Mouse (Mus musculus) limb, embryonic 12.5 days (tissue): ENCODE measurements around the gene Cpped1. TPM values are rescaled to one million over a fixed set of nuclear protein-coding genes. Genes with fewer than 3 reads are reported as not detected.
A peak's percentile ranks its signal among the peaks of the same experiment; 100 is the strongest.

Experiments
- ATAC-seq: fragments of 200-750 bp; cut with Nextera tagmentation; 2 replicates; pipeline ENCODE4 v1.8.0; 2017; ENCODE audit warnings: low read depth, moderate TSS enrichment; ENCODE audit not compliant: insufficient number of reproducible peaks, insufficient read depth, low FRiP score, low TSS enrichment
- H3K27ac ChIP-seq: fragments of 300-500 bp; sonication (generic); 2 replicates; pipeline ENCODE4 v1.5.1; 2016; ENCODE audit warnings: mild to moderate bottlenecking, moderate library complexity
- H3K27me3 ChIP-seq: fragments of 300-500 bp; sonication (generic); 2 replicates; pipeline ENCODE4 v1.6.1; 2016; ENCODE audit warnings: mild to moderate bottlenecking, moderate library complexity
- H3K36me3 ChIP-seq: fragments of 300-500 bp; sonication (generic); 2 replicates; pipeline ENCODE4 v1.6.1; 2016; ENCODE audit warnings: mild to moderate bottlenecking, moderate library complexity
- H3K4me1 ChIP-seq: fragments of 300-500 bp; sonication (generic); replicated peaks from 2 replicates; pipeline ENCODE4 v1.6.1; 2016
- H3K4me2 ChIP-seq: fragments of 300-500 bp; sonication (generic); 2 replicates; pipeline ENCODE4 v1.6.1; 2016; ENCODE audit warnings: mild to moderate bottlenecking, moderate library complexity
- H3K4me3 ChIP-seq: fragments of 300-500 bp; sonication (generic); replicated peaks from 2 replicates; pipeline ENCODE4 v1.5.1; 2016; ENCODE audit warnings: mild to moderate bottlenecking
- H3K9ac ChIP-seq: fragments of 300-500 bp; sonication (generic); replicated peaks from 2 replicates; pipeline ENCODE4 v1.6.1; 2016; ENCODE audit warnings: mild to moderate bottlenecking, moderate library complexity
- H3K9me3 ChIP-seq: fragments of 300-500 bp; sonication (generic); 2 replicates; pipeline ENCODE4 v1.6.1; 2016; ENCODE audit warnings: mild to moderate bottlenecking, moderate library complexity
- WGBS: fragments of 180-500 bp; shearing (Covaris S2); methylation state at CpG from one replicate; pipeline ENCODE4 v1.1.7; 2016; 5-methylcytosine and 5-hydroxymethylcytosine counted together
- polyA plus RNA-seq: library from polyadenylated mRNA; unstranded; fragments of >200 nt; fragmentation: Nextera tagmentation; extraction: Ambion mirVana; gene quantifications from 2 replicates; pipeline ENCODE4 v1.2.1, GENCODE M21; 2016

The Cpped1 gene
- polyA plus RNA-seq, 1 experiment from 2014 or later, result 13.9 TPM

DNA sequence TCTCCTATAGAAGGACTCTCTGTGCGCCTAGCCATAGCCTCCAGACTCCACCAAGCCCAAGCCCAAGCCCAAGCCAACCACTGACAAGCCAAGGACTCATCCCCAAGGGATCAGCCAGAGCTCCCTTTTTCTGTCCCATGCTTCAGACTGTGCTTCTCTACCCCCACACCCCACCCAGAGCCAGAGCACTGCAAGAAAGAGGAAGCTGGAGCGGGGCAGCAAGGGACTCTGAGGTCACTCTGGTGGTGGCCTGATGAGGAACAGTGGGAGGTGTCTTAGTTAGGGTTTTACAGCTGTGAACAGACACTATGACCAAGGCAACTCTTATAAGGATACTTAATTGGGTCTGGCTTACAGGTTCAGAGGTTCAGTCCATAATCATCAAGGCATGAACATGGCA is 65.8 kb downstream of the Cpped1 start:
- Histone ChIP-seq H3K27ac (no peak overlapping the region), H3K9ac (no peak overlapping the region), H3K4me1 (0 out of 2 replicates have a peak, but pooled peaks cover 4% of the 10 kb centered on the region), H3K27me3 (no peaks in the 10 kb centered on the region), H3K4me3 (no peak overlapping the region), H3K4me2 (no peak overlapping the region), H3K36me3 (no peaks in the 10 kb centered on the region), H3K9me3 (no peaks in the 10 kb centered on the region)
- no peak for ATAC-seq
- WGBS, result 82% methylated on average over 2 of the region's 2 CpGs

GRCm38 (mm10) chr16:11833474-11833873 is 75.8 kb downstream of the Cpped1 start:
- Histone ChIP-seq H3K4me2 (no peak overlapping the region), H3K9ac (no peak overlapping the region), H3K36me3 (no peaks in the 10 kb centered on the region), H3K4me3 (no peak overlapping the region), H3K27me3 (no peaks in the 10 kb centered on the region), H3K9me3 (no peaks in the 10 kb centered on the region), H3K4me1 (peaks cover 6% of the 10 kb centered on the region; the same call in 1 of the 2 replicates), H3K27ac (no peak overlapping the region)
- whole genome bisulfite sequencing, result 21% methylated on average over 1 of the region's 1 CpGs
- ATAC-seq, result no peak

GRCm38 (mm10) chr16:11828816-11829215 is 80.4 kb downstream of the Cpped1 start:
- H3K36me3 ChIP-seq, result 0 out of 2 replicates have a peak, but pooled peaks cover 6% of the 10 kb centered on the region
- H3K4me1 ChIP-seq, result peaks cover 6% of the 10 kb centered on the region; the same call in 1 of the 2 replicates
- H3K27ac ChIP-seq, result no peak overlapping the region
- 88% methylated on average over 1 of the region's 1 CpGs for WGBS
- H3K4me2 ChIP-seq, result no peak overlapping the region
- H3K9ac ChIP-seq, result no peak overlapping the region
- no peaks in the 10 kb centered on the region for H3K9me3 ChIP-seq
- H3K27me3 ChIP-seq, result no peaks in the 10 kb centered on the region
- no peak overlapping the region for H3K4me3 ChIP-seq
- ATAC-seq, result no peak

GRCm38 (mm10) chr16:11824833-11825232 is 84.4 kb downstream of the Cpped1 start:
- no peak overlapping the region for H3K27ac ChIP-seq
- WGBS, result 75% methylated on average over 7 of the region's 7 CpGs

DNA sequence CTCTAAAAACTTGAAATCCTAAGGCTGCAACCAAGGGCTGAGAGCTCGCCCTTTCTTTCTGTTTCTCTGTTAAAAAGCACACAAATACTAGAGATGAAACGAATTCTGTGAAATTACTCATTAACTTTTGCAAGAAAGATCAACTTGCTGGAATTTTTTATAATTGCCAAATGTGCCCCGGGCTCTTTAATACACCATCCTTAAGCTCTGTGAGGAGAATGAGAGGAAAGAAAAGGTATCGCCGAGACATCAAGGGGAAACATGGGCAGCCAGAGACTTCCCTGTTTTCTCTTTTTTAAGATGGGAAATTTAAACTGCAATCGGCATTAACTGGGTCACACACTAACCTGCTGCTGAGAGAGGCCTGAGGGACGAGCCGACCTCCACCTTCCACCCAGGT is 84.9 kb downstream of the Cpped1 start:
- no peak overlapping the region for H3K9ac ChIP-seq
- H3K4me1 ChIP-seq, result no peaks in the 10 kb centered on the region
- no peaks in the 10 kb centered on the region for H3K9me3 ChIP-seq
- H3K27ac ChIP-seq, result no peak overlapping the region
- H3K27me3 ChIP-seq, result no peaks in the 10 kb centered on the region
- H3K4me3 ChIP-seq, result no peak overlapping the region
- WGBS, result 81% methylated on average over 8 of the region's 8 CpGs
- no peak for ATAC-seq
- H3K4me2 ChIP-seq, result no peak overlapping the region
- 0 out of 2 replicates have a peak, but pooled peaks cover 6% of the 10 kb centered on the region for H3K36me3 ChIP-seq

More at GRCm38 (mm10) chr16:11824833-11825232, 84.4 kb downstream of the Cpped1 start:
- 0 out of 2 replicates have a peak, but pooled peaks cover 6% of the 10 kb centered on the region for H3K36me3 ChIP-seq
- H3K4me1 ChIP-seq, result no peaks in the 10 kb centered on the region
- no peak for ATAC-seq
- no peaks in the 10 kb centered on the region for H3K27me3 ChIP-seq
- H3K4me2 ChIP-seq, result no peak overlapping the region
- no peak overlapping the region for H3K9ac ChIP-seq
- H3K4me3 ChIP-seq, result no peak overlapping the region
- H3K9me3 ChIP-seq, result no peaks in the 10 kb centered on the region

GRCm38 (mm10) chr16:11820791-11821190 is 88.5 kb downstream of the Cpped1 start:
- Histone ChIP-seq H3K27ac (no peak overlapping the region), H3K4me2 (no peak overlapping the region), H3K4me1 (no peaks in the 10 kb centered on the region), H3K36me3 (no peaks in the 10 kb centered on the region), H3K4me3 (no peak overlapping the region), H3K9ac (no peak overlapping the region), H3K27me3 (no peaks in the 10 kb centered on the region), H3K9me3 (no peaks in the 10 kb centered on the region)
- 51% methylated on average over 7 of the region's 7 CpGs for WGBS
- ATAC-seq, result no peak

- Histone ChIP-seq H3K9ac (no peak overlapping the region), H3K4me1 (no peaks in the 10 kb centered on the region), H3K4me3 (no peak overlapping the region), H3K27me3 (no peaks in the 10 kb centered on the region), H3K36me3 (no peaks in the 10 kb centered on the region), H3K4me2 (no peak overlapping the region), H3K27ac (no peak overlapping the region), H3K9me3 (no peaks in the 10 kb centered on the region)
- no peak for ATAC-seq
- WGBS, result 78% methylated on average over 10 of the region's 10 CpGs
Measured at GRCm38 (mm10) chr16:11814935-11815650, 94.2 kb downstream of the Cpped1 start.

- Histone ChIP-seq H3K36me3 (no peaks in the 10 kb centered on the region), H3K4me2 (no peak overlapping the region), H3K4me1 (peaks cover 6% of the 10 kb centered on the region), H3K27me3 (no peaks in the 10 kb centered on the region), H3K4me3 (no peak overlapping the region), H3K9ac (no peak overlapping the region), H3K27ac (no peak overlapping the region), H3K9me3 (no peaks in the 10 kb centered on the region)
- WGBS, result 74% methylated on average over 8 of the region's 8 CpGs
- ATAC-seq, result no peak
Measured at GRCm38 (mm10) chr16:11812119-11812518, 97.1 kb downstream of the Cpped1 start.

GRCm38 (mm10) chr16:11809615-11810014 is 99.6 kb downstream of the Cpped1 start:
- no peak overlapping the region for H3K4me2 ChIP-seq
- ATAC-seq, result 0 out of 2 replicates have a peak, but pooled peaks have one; percentile 50
- H3K36me3 ChIP-seq, result no peaks in the 10 kb centered on the region
- H3K9me3 ChIP-seq, result no peaks in the 10 kb centered on the region
- peaks cover 12% of the 10 kb centered on the region for H3K4me1 ChIP-seq
- H3K27me3 ChIP-seq, result no peaks in the 10 kb centered on the region
- WGBS, result 45% methylated on average over 8 of the region's 8 CpGs
- H3K4me3 ChIP-seq, result no peak overlapping the region
- no peak overlapping the region for H3K27ac ChIP-seq
- no peak overlapping the region for H3K9ac ChIP-seq

GRCm38 (mm10) chr16:11801960-11802539 is 107.2 kb downstream of the Cpped1 start:
- H3K27ac ChIP-seq, result no peak overlapping the region
- H3K4me1 ChIP-seq, result peaks cover 10% of the 10 kb centered on the region
- no peaks in the 10 kb centered on the region for H3K27me3 ChIP-seq
- peaks cover 5% of the 10 kb centered on the region; the same call in 1 of the 2 replicates for H3K36me3 ChIP-seq
- H3K9me3 ChIP-seq, result no peaks in the 10 kb centered on the region
- WGBS, result 87% methylated on average over 7 of the region's 7 CpGs
- no peak overlapping the region for H3K4me3 ChIP-seq
- peak; percentile 50; the same call in 1 of the 2 replicates for ATAC-seq
- H3K4me2 ChIP-seq, result no peak overlapping the region
- no peak overlapping the region for H3K9ac ChIP-seq

DNA sequence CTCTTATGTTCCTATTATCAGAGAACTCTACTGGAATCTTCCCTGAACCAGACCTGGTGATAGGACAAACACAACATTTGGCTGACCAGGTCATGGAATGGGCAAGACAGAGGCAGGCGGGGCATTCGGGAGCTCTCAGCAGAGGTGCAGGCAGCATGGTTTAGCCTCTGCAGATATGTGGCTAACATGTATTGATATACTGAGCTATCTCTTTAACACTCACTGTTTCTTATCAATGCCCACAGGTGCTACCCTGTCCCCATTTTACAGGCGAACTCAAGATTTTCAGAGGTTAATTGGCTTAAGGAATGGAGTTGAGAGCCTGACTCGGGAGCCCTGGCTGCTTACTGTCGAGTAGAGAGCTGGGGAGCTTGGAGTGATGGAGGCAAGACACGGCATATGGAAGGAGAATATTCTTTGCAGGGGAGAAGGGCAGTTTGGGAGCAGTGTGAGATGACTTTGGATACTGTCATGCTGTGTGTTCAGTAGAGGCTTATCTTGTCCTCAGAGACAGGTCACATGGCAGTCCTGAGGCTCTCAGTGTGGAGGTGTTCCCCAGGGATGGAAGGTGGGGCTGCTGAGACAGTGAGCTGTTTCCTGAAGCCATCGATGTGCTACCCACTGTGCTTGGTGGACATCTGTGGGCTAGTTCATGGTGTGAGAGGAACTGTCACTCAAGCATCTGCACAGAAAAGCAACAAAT is 113.3 kb downstream of the Cpped1 start:
- Histone ChIP-seq H3K9ac (no peak overlapping the region), H3K4me1 (no peaks in the 10 kb centered on the region), H3K9me3 (0 out of 2 replicates have a peak, but pooled peaks cover 3% of the 10 kb centered on the region), H3K36me3 (no peaks in the 10 kb centered on the region), H3K4me2 (no peak overlapping the region), H3K4me3 (no peak overlapping the region), H3K27ac (no peak overlapping the region), H3K27me3 (no peaks in the 10 kb centered on the region; the same call in 1 of the 2 replicates)
- 80% methylated on average over 7 of the region's 7 CpGs for WGBS
- ATAC-seq, result no peak
